Mouse (Mus musculus): ENCODE measurements around the gene H2-Eb1.
"Not testable (repeated sequence)": the region's sequence is repeated elsewhere in the genome, so short reads cannot be mapped to it uniquely, and the experiment has no call there.

Gene H2-Eb1

DNA sequence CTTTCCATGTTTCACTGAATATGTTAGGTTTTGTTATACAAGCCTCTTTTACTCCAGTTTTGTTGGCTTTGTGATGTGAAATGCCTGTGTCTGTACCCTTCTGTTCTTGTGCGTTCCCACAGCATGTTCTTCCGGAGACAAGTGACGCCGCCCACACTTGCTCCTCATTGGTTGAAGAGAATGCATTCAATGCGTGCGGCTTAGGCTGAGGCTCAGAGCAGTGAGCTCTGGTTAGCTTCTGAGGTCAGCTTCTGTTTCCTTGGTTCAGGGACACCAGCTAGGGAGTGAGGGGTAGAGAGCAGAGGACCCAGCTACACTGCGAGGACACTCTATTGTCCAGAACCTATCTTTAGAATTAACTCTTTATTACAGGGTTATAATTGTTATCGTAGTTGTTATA is 14.1 kb upstream of the H2-Eb1 start:
- peak; percentile 77 to 78 for DNase-seq

DNA sequence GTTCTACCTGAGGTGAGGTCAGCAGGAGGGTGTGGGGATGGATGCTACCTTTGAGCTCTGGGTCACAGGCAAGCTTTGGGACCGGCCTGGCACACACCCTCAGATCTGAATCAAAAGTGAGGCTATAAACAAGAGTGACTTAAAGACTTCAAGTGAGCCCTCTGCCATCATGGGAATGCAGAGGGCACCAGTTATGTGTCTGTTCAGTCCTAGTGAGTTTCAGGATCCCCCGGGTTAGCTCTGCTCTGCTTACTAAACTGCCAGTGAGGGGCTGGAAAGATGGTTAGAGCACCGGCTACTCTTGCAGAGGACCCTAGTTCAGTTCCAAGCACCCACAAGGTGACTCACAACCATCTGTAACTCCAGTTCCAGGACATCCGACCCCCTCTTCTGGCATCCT is 13.1 kb upstream of the H2-Eb1 start:
- DNase-seq = no peak

DNA sequence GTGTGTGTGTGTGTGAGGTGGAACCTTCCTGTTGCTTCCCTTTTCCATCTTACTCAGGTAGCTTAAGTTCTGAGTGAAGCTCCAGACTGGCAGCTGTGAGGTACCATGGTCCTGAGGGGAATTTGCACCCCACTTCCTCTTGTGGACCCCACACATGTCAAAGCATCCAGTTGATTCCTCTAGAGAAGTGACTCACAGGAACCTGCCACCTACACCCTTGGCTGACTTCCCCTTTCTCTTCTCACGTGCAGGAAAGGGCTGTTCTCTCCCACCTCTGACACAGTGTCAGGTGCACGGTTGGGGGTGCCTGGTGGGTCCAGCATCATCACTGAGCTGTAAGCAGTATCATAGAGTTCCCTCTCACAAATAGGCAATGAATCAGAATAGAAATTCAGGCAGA is 12.1 kb upstream of the H2-Eb1 start:
- no peak for DNase-seq

DNA sequence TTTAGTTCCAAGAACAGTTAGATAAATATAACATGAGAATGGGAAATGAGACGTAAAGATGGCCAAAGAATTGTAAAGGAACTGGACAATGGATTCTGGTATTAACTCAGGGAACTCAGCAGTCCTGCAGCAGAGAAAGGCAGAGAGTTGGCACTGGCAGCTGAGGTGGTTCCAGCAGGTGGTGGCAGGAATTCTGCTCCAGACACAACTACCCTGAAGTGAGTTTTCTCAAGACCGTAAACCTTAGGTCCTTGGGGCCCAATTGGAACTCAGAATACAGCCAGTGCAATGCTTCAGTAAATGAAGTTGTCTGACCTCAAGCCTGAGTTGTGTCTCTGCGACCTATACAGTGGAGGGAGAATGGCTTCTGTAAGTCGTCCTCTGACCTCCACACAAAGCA is 11.4 kb upstream of the H2-Eb1 start:
- DNase-seq = no peak

DNA sequence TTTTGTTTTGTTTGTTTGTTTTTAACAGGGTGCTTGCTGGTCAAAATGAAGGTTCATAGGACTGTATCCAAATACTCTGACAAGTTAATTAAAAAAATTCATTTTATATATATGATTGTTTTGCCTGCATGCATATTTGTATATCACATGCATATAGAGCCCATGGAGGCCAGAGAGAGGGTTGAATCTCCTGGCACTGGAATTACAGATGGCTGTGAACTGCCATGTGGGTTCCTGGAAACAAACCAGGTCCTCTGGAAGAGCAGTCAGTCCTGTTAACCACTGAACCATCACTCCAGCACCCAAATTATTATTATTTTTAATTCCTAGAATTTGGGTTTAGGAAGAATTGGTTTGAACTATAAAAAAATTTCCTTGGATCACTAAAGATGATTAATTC is 10.4 kb upstream of the H2-Eb1 start:
- no peak for DNase-seq

DNA sequence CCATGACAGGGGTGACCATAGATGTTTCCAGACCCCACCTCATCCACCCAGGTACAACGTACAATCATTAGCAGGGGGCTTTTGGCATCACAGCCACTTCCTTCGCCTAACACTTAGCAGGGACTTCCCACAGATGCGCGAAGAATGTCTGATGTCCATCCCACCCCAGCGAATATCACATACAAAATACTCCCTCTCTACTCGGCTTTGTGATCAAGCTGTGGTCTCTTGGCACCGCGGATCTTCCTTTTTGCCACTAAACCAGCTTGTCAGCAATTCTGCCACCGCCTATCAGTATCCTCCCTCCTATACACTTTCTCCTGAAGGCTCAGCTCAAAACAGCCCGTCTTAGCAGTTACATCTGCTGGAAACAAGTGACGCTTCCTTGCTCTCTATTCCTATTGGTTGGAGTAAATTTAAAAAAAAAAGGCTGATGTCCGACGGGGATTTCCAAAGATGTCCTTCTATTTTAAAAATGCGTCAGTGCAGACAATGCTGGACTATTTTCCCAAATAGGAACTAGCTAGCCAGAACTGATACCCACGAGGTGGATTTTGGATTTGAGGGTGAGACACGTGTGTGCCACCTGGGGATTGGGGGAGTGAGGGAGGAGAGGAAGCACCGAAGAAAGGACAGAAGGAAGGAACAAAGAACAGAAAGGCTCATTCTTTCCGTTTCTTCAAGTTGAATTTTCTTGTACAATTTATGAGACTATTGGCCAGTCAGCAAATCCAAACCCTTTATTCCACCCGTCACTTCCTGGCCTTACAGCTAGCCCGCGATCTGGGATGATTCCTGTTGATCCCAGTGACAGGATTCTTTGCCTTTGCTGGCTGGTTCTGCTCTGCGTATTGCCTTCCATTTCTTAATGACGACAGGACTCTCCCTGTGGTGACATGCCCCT is 9.5 kb upstream of the H2-Eb1 start:
- DNase-seq = no peak

DNA sequence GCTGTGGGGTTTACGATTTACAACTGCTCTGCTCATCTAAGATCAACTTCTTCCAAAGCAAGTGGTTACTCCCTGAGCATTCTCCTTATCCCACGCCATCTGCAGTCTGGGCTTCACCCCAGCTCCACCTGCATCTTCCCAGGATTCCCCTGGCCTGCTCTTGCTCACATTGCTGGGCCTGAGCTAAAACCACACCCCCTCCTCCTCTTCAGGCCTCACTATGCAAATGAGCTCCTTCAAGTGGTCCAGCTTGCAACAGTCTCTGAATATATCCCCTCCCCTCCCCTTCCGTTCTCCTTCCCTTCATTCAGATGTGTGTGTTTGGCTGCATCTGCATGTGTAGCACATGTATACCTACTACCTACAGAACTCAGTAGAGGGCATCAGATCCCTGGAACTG is 6.3 kb upstream of the H2-Eb1 start:
- no peak for DNase-seq

DNA sequence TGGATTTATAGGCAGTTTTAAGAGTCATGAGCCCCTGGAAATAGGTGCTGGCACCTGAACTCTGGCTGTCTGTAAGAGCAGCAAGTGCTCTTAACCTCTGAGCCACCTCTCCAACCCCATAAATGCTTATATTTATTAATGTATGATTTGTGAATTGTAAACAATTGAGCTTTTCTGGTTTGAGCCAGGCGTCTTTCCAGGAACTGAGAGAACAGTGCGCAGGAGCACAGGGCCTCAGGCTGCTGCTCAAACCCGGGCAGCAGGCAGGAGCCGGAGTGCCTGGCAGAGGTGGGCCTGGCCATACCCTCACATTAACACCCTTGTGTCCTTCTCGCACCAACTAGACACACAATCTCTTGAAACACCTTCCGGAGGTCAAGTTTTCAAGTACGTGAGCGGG is 5.6 kb upstream of the H2-Eb1 start:
- no peak for DNase-seq

DNA sequence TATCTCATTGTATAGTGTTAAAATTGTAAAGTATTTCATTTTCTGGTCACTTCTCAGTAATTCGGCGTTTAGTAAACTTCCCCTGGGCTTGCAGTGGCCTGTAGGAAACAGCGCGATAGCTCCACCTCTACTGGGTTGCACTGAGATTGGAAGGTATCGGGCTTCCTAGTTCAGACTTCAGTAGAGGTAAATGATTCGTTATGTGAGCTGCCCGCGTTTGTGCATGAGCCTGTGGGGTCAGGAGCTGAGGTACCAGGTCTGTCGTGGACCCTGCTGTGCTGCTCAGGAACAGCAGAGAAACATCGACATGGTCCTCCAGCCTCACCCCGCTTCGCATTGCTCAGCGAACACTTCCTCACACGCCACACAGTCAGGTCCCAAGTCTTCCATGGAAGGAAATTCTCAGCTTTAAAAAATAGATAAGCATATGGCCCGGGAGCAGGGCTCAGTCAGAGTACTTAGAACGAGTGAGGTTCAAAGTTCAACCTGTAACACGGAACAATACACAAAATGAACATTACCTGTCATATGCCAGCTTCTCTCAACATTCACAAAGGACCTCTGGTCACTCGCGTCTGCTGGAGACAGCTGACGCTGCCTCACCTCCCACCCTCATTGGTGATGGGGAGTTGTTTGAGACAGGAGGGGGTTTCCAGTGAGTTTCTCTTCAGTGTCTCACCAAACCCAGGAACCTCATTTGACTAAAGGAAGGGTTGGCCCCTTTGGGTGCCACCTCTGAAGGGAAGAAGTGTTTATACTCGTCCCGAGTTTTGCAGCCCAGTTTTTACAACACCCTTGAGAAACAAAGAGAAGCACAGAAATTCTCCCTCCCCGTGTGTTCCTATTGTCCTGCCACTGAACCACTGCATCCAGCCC is 4.7 kb upstream of the H2-Eb1 start:
- DNase-seq = no peak

DNA sequence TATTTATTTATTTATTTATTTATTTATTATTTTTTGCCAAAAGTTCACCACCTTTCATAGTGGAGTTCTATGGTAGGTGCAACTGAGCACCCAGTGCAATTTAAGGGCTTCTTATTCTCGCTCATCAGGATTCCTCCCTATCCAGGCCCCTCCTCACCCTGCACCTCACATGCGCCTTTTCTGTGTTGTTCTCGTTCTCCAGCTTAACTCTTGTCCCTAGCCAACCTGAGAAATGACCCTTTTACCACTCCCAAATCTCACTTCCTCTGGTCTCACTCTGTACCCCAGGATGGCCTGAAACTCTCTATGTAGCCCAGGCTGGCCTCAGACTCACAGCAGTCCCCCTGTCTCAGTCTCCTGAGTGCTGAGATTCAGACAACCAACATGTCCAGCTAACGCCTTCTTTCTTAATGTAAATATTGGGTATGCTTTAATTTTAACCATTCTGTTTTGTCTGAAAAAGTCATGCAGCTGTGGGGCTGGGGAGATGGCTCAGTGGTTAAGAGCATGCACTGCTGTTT is 3.9 kb upstream of the H2-Eb1 start:
- DNase-seq = no peak

DNA sequence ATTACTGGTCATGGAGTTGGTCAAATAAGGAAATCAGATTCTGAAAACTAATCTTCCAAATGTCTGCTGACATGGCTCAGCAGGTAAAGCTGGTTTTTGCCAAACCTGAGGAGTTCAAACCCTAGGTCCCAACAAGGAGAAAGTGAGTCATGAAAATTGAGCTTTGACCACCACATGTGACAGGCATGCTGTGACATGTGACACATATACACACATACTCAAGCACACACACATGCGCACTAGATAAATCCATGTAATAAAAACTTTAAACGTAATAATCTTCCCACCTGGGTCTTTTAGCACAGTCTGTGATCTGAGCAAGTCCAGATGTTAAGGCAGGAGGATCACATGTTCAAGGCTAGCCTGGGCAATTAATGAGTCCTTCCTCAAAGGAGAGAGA is 1.9 kb upstream of the H2-Eb1 start:
- DNase-seq = no peak

DNA sequence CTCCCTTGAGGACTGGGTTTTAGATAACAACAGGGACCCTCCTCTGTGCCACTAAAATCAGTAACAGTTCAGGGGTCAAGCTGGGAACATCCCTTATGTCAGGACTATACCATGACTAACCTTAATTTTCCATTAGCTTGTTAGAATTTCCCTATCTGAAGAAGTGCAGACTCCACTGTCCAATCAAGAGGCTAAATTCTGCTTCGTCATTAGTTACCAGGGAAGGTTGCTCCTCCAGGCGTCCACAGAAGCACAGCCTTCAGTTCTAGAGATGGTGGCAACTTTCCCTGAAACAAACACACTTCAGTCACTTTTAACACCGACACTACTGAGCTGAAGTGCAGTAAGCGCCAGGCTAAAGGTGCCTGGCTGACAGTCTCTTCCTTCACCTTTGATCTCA is 916 bp upstream of the H2-Eb1 start:
- peak; percentile 44 to 51 for DNase-seq

DNA sequence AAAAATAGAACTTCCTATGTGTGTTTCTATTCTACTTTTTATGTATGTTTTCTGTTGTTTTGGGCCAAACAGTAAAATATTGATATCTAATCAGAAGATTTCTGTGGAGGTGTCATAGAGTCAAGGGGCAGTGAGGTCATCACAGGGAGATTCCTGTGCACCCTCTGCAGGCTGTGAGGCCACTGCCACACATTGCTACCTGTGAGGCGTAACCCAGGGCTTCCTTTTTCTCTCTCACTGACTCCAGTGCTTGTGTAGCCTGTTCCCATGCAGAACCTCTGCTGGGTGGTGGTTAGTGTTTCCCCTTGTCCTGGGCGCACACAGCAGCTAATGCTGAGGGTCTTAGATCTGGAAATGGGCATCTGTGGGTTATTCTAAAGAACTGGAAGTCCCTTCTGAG is 740 bp downstream of the H2-Eb1 start:
- DNase-seq = no peak

DNA sequence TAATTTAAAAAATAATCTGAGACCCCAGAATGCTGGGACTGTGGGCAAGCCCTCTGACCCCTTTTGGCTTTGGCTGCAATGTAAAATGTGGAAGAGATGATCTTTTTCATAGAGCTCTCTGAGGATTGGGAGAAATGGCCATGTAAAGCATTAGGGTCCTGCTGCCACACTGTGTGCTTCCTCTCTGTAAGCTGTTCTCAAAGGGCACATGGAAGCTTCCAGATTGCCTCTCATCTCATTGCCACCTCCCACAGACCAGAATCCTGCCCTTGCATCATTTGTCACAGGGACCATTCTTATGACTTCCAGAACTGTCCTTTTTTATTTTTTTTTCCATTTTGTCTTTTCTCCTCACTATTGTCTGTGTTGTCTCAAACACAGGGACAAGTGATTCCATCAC is 1.5 kb downstream of the H2-Eb1 start:
- no peak for DNase-seq

DNA sequence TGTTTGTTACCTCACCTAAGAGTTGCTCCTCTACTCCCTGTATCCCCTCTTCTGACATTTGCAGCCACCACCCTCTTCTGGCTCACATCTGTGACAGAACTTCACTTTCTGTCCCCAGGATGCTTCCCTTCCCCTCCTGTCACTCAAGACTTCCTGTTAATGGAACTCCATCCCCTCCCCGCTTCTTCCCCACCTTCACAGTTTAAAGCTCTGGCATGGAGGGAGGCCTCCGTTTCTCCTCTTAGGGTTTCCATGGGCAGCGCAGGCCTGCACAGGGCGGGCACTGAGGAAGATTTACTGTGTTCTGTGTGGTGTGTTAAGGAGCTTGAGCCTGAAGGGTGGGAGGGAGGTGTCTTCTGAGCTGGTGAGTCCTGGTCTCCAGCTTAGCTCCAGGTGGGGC is 2.5 kb downstream of the H2-Eb1 start:
- DNase-seq = no peak

DNA sequence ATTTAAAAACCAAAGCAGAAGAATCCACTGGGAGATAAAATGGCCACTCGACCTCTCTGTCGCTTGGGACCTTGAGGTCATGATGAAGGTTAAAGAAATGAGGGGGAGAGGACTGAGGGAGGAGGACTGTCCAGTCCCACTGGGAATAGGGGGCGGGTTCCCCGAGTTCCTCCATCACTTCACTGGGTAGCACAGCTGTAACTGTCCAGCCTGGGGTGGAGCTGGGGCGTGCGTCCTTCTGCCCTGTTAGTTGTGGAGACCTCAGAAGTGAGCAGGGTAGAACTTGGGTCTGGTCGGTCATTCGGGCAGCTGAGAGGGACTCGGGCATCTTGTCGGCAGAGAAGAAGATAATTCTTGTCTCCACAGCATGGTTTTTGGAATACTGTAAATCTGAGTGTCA is 3.6 kb downstream of the H2-Eb1 start:
- no peak for DNase-seq

DNA sequence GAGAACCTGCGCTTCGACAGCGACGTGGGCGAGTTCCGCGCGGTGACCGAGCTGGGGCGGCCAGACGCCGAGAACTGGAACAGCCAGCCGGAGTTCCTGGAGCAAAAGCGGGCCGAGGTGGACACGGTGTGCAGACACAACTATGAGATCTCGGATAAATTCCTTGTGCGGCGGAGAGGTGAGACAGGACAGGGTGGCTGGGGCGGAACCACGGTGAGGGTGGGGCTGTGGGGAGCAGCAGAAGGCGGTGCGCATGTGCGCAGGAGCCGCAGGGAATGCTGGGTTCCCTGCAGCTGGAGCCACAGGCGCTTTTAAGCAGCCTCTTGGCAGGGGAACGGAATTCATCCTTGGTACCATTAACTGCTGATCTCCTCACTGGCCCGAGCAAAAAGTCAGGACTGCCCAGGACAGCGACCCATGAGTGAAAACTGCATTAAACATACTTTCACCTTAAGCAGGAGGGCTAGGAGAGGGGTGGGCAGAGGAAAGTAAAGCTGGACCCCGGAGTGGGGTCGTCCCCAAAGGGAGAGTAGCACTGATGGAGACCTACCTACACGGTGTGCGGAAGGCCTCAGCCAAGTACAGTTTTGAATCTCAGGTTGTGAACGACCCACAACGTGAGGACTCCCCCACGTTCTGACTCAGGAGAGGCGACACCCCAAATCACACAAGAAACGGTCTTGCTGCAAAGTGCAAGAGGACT is 4.2 kb downstream of the H2-Eb1 start:
- peak; percentile 72 to 76 for DNase-seq

DNA sequence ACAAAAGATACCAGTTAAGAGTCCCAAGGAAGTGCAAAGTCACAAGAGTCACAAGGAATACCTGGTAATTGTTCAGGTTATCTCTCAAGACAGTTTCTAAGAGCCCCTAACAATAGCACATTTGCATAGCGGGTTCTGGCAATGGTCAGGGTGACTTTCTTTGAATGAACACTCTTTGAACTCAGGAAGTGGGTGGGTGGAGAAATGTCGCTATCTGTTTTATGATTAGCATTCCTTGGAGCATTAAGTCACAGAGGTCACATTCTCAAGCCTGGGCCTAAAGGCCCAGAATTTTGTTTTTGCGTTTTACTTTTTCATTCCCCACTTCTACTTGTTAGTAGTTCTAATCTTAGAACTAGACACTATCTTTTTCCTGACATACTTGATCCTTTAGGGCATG is 4.9 kb downstream of the H2-Eb1 start:
- not testable (repeated sequence) for DNase-seq

DNA sequence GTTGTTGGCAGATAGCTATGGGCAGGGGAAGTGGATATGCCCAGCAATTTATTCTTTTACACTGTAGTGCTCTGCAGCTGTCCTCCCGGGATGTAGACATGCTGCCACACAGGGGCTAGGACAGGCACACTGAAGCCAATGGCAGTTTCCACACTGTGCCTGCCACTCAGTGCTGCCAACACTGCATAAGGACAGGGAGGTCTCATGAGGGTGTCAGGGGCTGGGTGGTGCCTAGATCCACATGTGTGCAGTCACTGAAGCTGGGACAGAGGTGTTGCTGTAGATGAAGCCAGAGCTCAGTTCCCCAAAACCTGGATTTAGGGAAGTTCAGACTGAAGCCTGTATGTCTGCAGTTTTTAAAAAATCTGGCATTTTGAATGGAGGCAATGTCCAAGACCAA is 6.5 kb downstream of the H2-Eb1 start:
- no peak for DNase-seq

DNA sequence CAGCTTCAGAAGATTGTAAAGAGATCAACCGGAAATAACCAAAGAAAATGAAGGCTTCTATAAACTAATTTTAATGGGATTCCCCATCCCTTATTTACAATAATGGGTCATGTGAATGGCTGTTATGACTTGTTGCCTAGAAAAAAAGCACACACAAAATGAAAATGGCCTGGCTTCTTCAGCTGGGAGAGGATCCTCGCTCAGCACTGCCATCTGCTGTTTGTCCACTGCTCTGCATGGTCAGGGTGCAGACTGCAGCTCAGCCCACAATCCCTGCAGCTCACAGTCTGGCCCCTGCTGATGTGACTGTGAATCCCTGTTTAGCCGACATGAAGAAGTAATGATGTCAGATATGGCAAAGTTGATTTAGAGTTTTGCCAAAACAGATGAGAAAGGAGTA is 7.7 kb downstream of the H2-Eb1 start:
- peak; percentile 76 to 82 for DNase-seq

DNA sequence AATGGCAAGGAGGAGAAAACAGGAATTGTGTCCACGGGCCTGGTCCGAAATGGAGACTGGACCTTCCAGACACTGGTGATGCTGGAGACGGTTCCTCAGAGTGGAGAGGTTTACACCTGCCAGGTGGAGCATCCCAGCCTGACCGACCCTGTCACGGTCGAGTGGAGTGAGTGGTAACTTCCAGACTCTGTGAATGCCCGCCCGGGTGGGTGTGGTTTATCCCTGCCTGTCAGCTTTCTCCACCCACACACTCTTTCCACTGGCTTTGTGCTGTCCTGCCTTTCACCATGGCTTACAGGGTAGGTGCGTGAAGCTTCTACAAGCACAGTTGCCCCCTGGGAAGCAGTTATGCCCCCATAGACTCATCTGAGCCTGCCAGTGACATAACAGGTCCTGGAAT is 8.6 kb downstream of the H2-Eb1 start:
- no peak for DNase-seq

DNA sequence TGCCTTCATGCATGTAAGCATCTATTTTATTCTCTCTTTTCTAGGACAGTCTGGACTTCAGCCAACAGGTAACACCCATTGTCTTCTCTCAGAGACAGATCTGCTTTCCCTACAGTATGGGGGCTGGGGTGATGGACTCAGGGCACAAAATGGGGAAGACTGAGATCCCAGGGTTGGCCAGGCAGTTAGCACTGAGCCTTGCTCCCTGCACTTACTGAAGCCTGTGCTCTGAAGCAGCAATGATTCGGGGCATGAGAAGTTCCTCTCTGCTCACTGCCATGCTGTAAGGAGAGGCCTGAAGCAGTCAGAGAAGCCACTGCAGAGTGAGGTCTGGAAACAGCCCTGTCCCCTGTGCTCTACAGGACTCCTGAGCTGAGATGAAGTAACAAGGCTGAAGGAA is 9.8 kb downstream of the H2-Eb1 start:
- no peak for DNase-seq

DNA sequence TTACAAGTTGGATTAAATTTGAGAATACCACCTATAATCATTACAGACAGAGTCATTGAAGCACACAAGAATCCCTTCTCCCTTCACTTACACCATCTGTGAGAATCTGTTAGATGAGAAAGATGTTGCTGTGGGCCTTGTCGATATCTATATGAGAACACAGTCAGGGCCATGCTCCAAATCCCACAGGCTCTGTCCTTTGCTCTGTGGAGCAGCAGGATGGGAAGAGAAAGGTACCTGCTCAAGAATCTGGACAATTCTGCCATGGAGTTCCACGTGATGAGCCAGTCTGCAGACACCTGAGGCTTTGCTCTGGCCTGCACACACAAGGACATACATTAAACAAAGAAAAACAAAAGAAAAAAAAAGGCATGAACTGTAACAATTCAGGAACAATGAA is 11.0 kb downstream of the H2-Eb1 start:
- DNase-seq = no peak
